Mouse (Mus musculus): ENCODE data around the gene Dkk2.

The Dkk2 gene

GRCm38 (mm10) chr3:132129730-132130274, 44.7 kb downstream of the Dkk2 start:
- no peak for DNase-seq

- no peak for DNase-seq
Observed at GRCm38 (mm10) chr3:132130781-132131180, 45.7 kb downstream of the Dkk2 start.

- no peak for DNase-seq
Observed at GRCm38 (mm10) chr3:132131939-132132338, 46.8 kb downstream of the Dkk2 start.

GRCm38 (mm10) chr3:132134502-132134901, 49.4 kb downstream of the Dkk2 start:
- DNase-seq: no peak

- no peak for DNase-seq
Observed at GRCm38 (mm10) chr3:132137802-132138378, 52.8 kb downstream of the Dkk2 start.

GRCm38 (mm10) chr3:132141031-132141430, 55.9 kb downstream of the Dkk2 start:
- DNase-seq: no peak

GRCm38 (mm10) chr3:132149446-132150025, 64.4 kb downstream of the Dkk2 start:
- no peak for DNase-seq

GRCm38 (mm10) chr3:132158817-132159216, 73.7 kb downstream of the Dkk2 start:
- no peak for DNase-seq

GRCm38 (mm10) chr3:132168911-132169310, 83.8 kb downstream of the Dkk2 start:
- no peak for DNase-seq

- DNase-seq: no peak
Observed at GRCm38 (mm10) chr3:132186888-132187552, 101.9 kb downstream of the Dkk2 start.

GRCm38 (mm10) chr3:132201950-132202349, 116.9 kb downstream of the Dkk2 start:
- no peak for DNase-seq

- DNase-seq: no peak
Observed at GRCm38 (mm10) chr3:132202665-132203064, 117.6 kb downstream of the Dkk2 start.

GRCm38 (mm10) chr3:132207469-132207868, 122.4 kb downstream of the Dkk2 start:
- DNase-seq: no peak

GRCm38 (mm10) chr3:132211260-132211659, 126.2 kb downstream of the Dkk2 start:
- no peak for DNase-seq

- DNase-seq: no peak
Observed at GRCm38 (mm10) chr3:132219977-132220487, 134.9 kb downstream of the Dkk2 start.

- DNase-seq: no peak
Observed at GRCm38 (mm10) chr3:132227622-132228021, 142.5 kb downstream of the Dkk2 start.
